Mouse (Mus musculus): ENCODE data around the gene Tac2. TPM values are rescaled to one million over a fixed set of nuclear protein-coding genes. Genes with fewer than 3 reads are reported as not detected.
A peak's percentile ranks its signal among the peaks of the same experiment; 100 is the strongest.

Tac2 gene
- polyA plus RNA-seq, 1 experiment from 2014 or later = not detected

- no peaks in the 10 kb centered on the region for H3K36me3 ChIP-seq
- ATAC-seq (ENCODE audit: low FRiP score) = no peak
- no peak overlapping the region for H3K9ac ChIP-seq
- no peak overlapping the region for H3K4me2 ChIP-seq
- H3K9me3 ChIP-seq = no peaks in the 10 kb centered on the region
- 0 out of 2 replicates have a peak, but pooled peaks cover 17% of the 10 kb centered on the region for H3K27me3 ChIP-seq
- H3K4me3 ChIP-seq = no peak overlapping the region
- H3K27ac ChIP-seq = peak overlapping the region; percentile 40; the same call in 1 of the 2 replicates
- peaks cover 21% of the 10 kb centered on the region for H3K4me1 ChIP-seq (replicated peaks)
- 33% methylated on average over 9 of the region's 9 CpGs for WGBS
These were observed 6.6 kb downstream of the Tac2 start for GRCm38 (mm10) chr10:127730933-127731310.

- no peak for ATAC-seq (ENCODE audit: low FRiP score)
- WGBS = 43% methylated on average over 5 of the region's 5 CpGs
- H3K4me2 ChIP-seq = no peak overlapping the region
These were observed 7.1 kb downstream of the Tac2 start for GRCm38 (mm10) chr10:127731397-127731796.

GRCm38 (mm10) chr10:127734434-127734833 lies 10.2 kb downstream of the Tac2 start:
- H3K4me1 ChIP-seq (replicated peaks) = peaks cover 18% of the 10 kb centered on the region
- no peak overlapping the region for H3K9ac ChIP-seq
- no peak overlapping the region for H3K4me3 ChIP-seq
- H3K36me3 ChIP-seq = no peaks in the 10 kb centered on the region
- no peak for ATAC-seq (ENCODE audit: low FRiP score)
- no peaks in the 10 kb centered on the region for H3K9me3 ChIP-seq
- H3K27me3 ChIP-seq = 0 out of 2 replicates have a peak, but pooled peaks cover 12% of the 10 kb centered on the region
- H3K4me2 ChIP-seq = no peak overlapping the region
- no peak overlapping the region for H3K27ac ChIP-seq
- WGBS = 59% methylated on average over 5 of the region's 5 CpGs

More at GRCm38 (mm10) chr10:127731397-127731796, 7.1 kb downstream of the Tac2 start:
- Histone ChIP-seq H3K9ac (no peak overlapping the region), H3K27ac (peak overlapping the region; percentile 40; the same call in 1 of the 2 replicates), H3K36me3 (no peaks in the 10 kb centered on the region), H3K27me3 (0 out of 2 replicates have a peak, but pooled peaks cover 19% of the 10 kb centered on the region), H3K4me1 (replicated peaks) (peaks cover 21% of the 10 kb centered on the region), H3K4me3 (no peak overlapping the region), H3K9me3 (no peaks in the 10 kb centered on the region)

- no peak overlapping the region for H3K4me3 ChIP-seq
- peaks cover 19% of the 10 kb centered on the region for H3K4me1 ChIP-seq (replicated peaks)
- H3K27me3 ChIP-seq = 0 out of 2 replicates have a peak, but pooled peaks cover 7% of the 10 kb centered on the region
- 82% methylated on average over 2 of the region's 2 CpGs for WGBS
- H3K9ac ChIP-seq = no peak overlapping the region
- no peak overlapping the region for H3K4me2 ChIP-seq
- ATAC-seq (ENCODE audit: low FRiP score) = no peak
- H3K27ac ChIP-seq = no peak overlapping the region
- H3K9me3 ChIP-seq = no peaks in the 10 kb centered on the region
- no peaks in the 10 kb centered on the region; the same call in 1 of the 2 replicates for H3K36me3 ChIP-seq
These were observed 12.0 kb downstream of the Tac2 start for GRCm38 (mm10) chr10:127736266-127736665.

GRCm38 (mm10) chr10:127736916-127737315 lies 12.6 kb downstream of the Tac2 start:
- ATAC-seq (ENCODE audit: low FRiP score) = no peak
- H3K27me3 ChIP-seq = 0 out of 2 replicates have a peak, but pooled peaks cover 7% of the 10 kb centered on the region
- no peak overlapping the region for H3K9ac ChIP-seq
- H3K9me3 ChIP-seq = no peaks in the 10 kb centered on the region
- peaks cover 6% of the 10 kb centered on the region for H3K36me3 ChIP-seq
- 80% methylated on average over 4 of the region's 4 CpGs for WGBS
- H3K27ac ChIP-seq = no peak overlapping the region
- no peak overlapping the region for H3K4me3 ChIP-seq
- peaks cover 19% of the 10 kb centered on the region for H3K4me1 ChIP-seq (replicated peaks)
- no peak overlapping the region for H3K4me2 ChIP-seq

GRCm38 (mm10) chr10:127737552-127737951 lies 13.3 kb downstream of the Tac2 start:
- Histone ChIP-seq H3K4me1 (replicated peaks) (peaks cover 19% of the 10 kb centered on the region), H3K4me3 (no peak overlapping the region), H3K4me2 (no peak overlapping the region), H3K9ac (no peak overlapping the region), H3K27me3 (0 out of 2 replicates have a peak, but pooled peaks cover 7% of the 10 kb centered on the region), H3K36me3 (peaks cover 13% of the 10 kb centered on the region), H3K9me3 (no peaks in the 10 kb centered on the region), H3K27ac (no peak overlapping the region)
- ATAC-seq (ENCODE audit: low FRiP score) = no peak
- 30% methylated on average over 2 of the region's 2 CpGs for WGBS

GRCm38 (mm10) chr10:127738151-127738882 lies 14.0 kb downstream of the Tac2 start:
- Histone ChIP-seq H3K27me3 (0 out of 2 replicates have a peak, but pooled peaks cover 7% of the 10 kb centered on the region), H3K4me3 (no peak overlapping the region; the same call in 1 of the 2 replicates), H3K4me2 (no peak overlapping the region), H3K36me3 (peaks cover 20% of the 10 kb centered on the region), H3K4me1 (replicated peaks) (peaks cover 19% of the 10 kb centered on the region), H3K27ac (no peak overlapping the region), H3K9me3 (no peaks in the 10 kb centered on the region), H3K9ac (no peak overlapping the region)
- 54% methylated on average over 13 of the region's 13 CpGs for WGBS
- 0 out of 2 replicates have a peak, but pooled peaks have one; percentile 2 for ATAC-seq (ENCODE audit: low FRiP score)

- Histone ChIP-seq H3K4me2 (peak within 1 kb of the TSS; percentile 75), H3K4me1 (replicated peaks) (peaks cover 19% of the 10 kb centered on the region), H3K9ac (peak within 1 kb of the TSS; percentile 97), H3K36me3 (peaks cover 29% of the 10 kb centered on the region), H3K9me3 (no peaks in the 10 kb centered on the region), H3K4me3 (peak within 1 kb of the TSS; percentile 96), H3K27ac (peak within 1 kb of the TSS; percentile 87), H3K27me3 (0 out of 2 replicates have a peak, but pooled peaks cover 4% of the 10 kb centered on the region)
- WGBS = 3% methylated on average over 44 of the region's 61 CpGs
- peak; percentile 81 for ATAC-seq (ENCODE audit: low FRiP score)
These were observed 14.9 kb downstream of the Tac2 start, which contains the start of gene Zbtb39 for GRCm38 (mm10) chr10:127739083-127739660. Gene Zbtb39, plus strand, starts transcription at chr10:127739538.

- H3K4me3 ChIP-seq = peak overlapping the region; percentile 96
- H3K4me2 ChIP-seq = peak overlapping the region; percentile 75
- H3K36me3 ChIP-seq = peaks cover 34% of the 10 kb centered on the region
- H3K27me3 ChIP-seq = 0 out of 2 replicates have a peak, but pooled peaks cover 4% of the 10 kb centered on the region
- WGBS = under 1% methylated on average over 42 of the region's 55 CpGs
- ATAC-seq (ENCODE audit: low FRiP score) = peak; percentile 71
- peak overlapping the region; percentile 87 for H3K27ac ChIP-seq
- no peaks in the 10 kb centered on the region for H3K9me3 ChIP-seq
- H3K4me1 ChIP-seq (replicated peaks) = peaks cover 19% of the 10 kb centered on the region
- H3K9ac ChIP-seq = peak overlapping the region; percentile 97
These were observed 15.4 kb downstream of the Tac2 start for GRCm38 (mm10) chr10:127739661-127740161.

GRCm38 (mm10) chr10:127744661-127745060 lies 20.4 kb downstream of the Tac2 start:
- peaks cover 27% of the 10 kb centered on the region for H3K4me1 ChIP-seq (replicated peaks)
- peaks cover 69% of the 10 kb centered on the region for H3K36me3 ChIP-seq
- no peaks in the 10 kb centered on the region for H3K9me3 ChIP-seq
- H3K4me2 ChIP-seq = no peak overlapping the region
- WGBS = 66% methylated on average over 5 of the region's 5 CpGs
- H3K4me3 ChIP-seq = no peak overlapping the region
- ATAC-seq (ENCODE audit: low FRiP score) = no peak
- no peak overlapping the region for H3K9ac ChIP-seq
- no peak overlapping the region for H3K27ac ChIP-seq
- H3K27me3 ChIP-seq = no peaks in the 10 kb centered on the region

- no peak overlapping the region for H3K4me3 ChIP-seq
- no peaks in the 10 kb centered on the region for H3K27me3 ChIP-seq
- no peak overlapping the region for H3K4me2 ChIP-seq
- WGBS = 77% methylated on average over 5 of the region's 5 CpGs
- H3K9me3 ChIP-seq = no peaks in the 10 kb centered on the region
- no peak overlapping the region for H3K27ac ChIP-seq
- H3K4me1 ChIP-seq (replicated peaks) = peaks cover 22% of the 10 kb centered on the region
- ATAC-seq (ENCODE audit: low FRiP score) = no peak
- no peak overlapping the region for H3K9ac ChIP-seq
- H3K36me3 ChIP-seq = peaks cover 69% of the 10 kb centered on the region
These were observed 21.6 kb downstream of the Tac2 start for GRCm38 (mm10) chr10:127745886-127746285.

- peaks cover 16% of the 10 kb centered on the region for H3K4me1 ChIP-seq (replicated peaks)
- no peaks in the 10 kb centered on the region for H3K27me3 ChIP-seq
- no peak overlapping the region for H3K9ac ChIP-seq
- ATAC-seq (ENCODE audit: low FRiP score) = no peak
- H3K4me3 ChIP-seq = no peak overlapping the region
- peaks cover 59% of the 10 kb centered on the region for H3K36me3 ChIP-seq
- no peak overlapping the region for H3K4me2 ChIP-seq
- no peak overlapping the region for H3K27ac ChIP-seq
- 95% methylated on average over 8 of the region's 8 CpGs for WGBS
- H3K9me3 ChIP-seq = no peaks in the 10 kb centered on the region
These were observed 23.0 kb downstream of the Tac2 start for GRCm38 (mm10) chr10:127747254-127747653.
